Mouse (Mus musculus) C2C12 (cell line): ENCODE results near the gene Yod1.

Experiments used
- CTCF ChIP-seq: IDR thresholded peaks from one replicate; pipeline ENCODE4 v1.5.1; 2011; ENCODE audit not compliant: control insufficient read depth, insufficient read depth, insufficient read length
- MYOD1 ChIP-seq: IDR thresholded peaks from one replicate; pipeline ENCODE4 v1.6.1; 2011; ENCODE audit warnings: low read depth; ENCODE audit not compliant: control insufficient read depth, insufficient read length

DNA sequence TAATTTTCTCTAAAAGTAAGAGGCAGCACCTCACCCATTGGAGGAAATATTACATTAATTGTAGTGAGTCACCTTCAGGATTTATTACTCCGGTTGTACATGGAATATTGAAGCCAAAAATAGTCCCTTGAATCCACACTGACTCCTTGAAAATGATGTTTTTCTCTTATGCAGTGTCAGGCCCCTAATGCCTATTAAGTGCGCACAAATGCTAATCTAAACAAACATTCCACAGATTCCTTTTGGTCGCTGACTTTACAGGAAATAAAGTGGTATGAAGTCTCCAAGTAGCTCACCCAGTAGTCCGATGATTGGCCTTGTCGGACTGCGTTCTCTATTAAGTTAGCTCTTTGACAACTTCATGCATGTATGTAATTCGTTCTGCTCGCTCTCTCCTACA lies 17.7 kb downstream of the Yod1 start:
- no peak for TF ChIP-seq CTCF
- no peak for TF ChIP-seq MYOD1
